Mouse (Mus musculus) Muller cell, postnatal 12 days (primary cell): ENCODE measurements around the gene Kcnj9.
A peak's percentile ranks its signal among the peaks of the same experiment; 100 is the strongest.

Source experiments
- DNase-seq: peaks from one replicate; pipeline ENCODE4 v3.0.0-alpha.2; 2015; ENCODE audit errors: inconsistent ontology term

Gene Kcnj9

DNA sequence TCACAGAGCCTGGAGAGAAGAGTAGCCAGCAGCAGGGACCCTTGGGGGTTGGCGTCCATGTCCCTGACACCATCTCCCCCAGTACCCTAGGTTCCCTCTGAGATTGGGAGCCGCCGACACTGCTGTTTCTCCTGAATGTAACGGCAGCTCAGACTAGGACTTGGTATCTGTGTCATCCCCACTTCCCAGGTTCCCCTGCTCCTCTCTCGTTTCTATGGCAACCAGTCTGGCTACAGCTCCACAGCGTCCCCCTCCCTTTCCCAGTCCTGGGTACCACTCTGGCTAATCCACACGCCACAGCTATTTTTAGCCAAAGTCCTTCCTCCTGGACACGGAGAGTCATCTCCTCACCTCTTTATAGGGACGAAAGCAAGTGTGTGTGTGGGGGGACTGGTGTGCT is at the start of gene Kcnj9:
TSS of gene Kcnj9 (minus strand) at position 188 of the 400 bp plus-strand sequence.
- DNase-seq = no peak

DNA sequence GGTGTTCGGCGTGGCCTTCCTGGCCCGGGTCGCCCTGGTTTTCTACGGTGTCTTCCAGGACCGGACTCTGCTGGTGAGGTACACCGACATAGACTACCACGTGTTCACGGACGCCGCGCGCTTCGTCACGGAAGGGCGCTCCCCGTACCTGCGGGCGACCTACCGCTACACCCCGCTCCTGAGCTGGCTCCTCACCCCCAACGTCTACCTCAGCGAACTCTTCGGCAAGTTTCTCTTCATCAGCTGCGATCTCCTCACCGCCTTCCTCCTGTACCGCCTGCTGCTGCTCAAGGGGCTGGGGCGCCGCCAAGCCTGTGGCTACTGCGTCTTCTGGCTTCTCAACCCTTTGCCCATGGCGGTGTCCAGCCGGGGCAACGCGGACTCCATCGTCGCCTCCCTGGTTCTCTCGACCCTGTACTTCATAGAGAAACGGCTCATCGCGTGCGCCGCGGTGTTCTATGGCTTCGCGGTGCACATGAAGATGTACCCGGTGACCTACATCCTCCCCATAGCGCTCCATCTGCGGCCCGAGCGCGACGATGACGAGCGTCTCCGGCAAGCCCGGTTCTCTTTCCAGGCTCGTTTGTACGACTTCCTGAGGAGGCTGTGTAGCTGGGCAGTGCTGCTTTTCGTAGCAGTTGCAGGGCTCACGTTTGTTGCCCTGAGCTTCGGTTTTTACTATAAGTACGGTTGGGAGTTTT is 47.8 kb upstream of the Kcnj9 start:
- DNase-seq = peak; percentile 35

DNA sequence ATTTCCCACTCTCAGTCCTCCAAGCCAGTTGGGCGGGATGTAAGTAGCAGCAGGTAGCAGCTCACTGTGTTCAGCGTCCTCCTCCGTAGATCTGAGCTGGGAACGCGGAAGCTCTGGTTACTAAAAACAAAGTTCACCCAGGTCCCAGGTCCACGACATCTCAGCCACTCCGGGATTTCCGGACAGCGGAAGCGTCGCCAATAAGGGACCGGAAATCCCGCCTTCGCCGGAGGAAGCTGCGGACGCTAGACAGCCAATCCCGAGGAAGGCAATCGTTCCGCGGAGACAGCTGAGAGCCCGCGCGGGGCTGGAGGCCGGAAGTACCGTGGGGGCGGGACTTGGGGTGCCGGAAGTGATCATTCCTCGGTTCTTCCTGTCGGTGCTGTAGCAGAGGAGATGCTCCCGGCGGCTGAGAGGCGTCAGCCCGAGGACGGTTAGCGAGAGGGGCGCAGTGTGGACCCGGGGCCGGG is 47.1 kb upstream of the Kcnj9 start, which contains the start of gene Pigm:
TSS of gene Pigm (plus strand) at position 349 of the 470 bp plus-strand sequence.
- peak; percentile 99 for DNase-seq

DNA sequence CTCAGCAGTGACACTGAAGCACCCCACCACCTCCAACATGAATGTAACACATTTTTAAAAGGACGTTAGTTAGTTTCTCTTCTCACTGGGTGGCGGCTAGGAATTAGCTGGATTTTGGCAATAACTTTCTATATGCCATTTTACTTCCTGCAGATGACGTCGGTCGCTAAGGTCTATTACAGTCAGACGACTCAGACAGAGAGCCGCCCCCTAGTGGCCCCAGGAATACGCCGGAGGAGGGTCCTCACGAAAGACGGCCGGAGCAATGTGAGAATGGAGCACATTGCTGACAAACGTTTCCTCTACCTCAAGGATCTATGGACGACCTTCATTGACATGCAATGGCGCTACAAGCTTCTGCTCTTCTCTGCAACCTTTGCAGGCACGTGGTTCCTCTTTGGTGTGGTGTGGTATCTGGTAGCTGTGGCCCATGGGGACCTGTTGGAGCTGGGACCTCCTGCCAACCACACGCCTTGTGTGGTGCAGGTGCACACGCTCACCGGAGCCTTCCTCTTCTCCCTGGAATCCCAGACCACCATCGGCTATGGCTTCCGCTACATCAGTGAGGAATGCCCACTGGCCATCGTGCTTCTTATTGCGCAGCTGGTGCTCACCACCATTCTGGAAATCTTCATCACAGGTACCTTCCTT is 39.8 kb upstream of the Kcnj9 start:
- DNase-seq = peak; percentile 40

DNA sequence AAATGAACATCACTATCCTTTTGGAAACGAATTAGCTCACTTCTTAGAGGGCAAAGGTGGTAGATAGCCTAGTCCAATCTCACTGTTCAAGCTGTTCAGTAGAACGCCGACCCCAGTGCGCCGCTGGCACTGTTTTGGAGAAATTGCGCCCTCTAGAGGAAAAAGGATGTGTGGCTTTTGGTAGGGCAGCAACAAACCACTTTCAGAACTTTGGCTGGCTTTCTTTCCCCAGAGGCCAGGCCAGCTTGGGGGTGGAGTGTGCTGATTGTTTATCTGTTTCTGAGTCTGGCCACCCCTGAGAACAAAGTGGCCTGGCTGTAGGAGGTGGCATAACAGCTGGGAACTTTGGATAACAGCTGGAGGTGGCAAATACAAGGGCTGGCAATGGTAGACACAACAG is 35.6 kb upstream of the Kcnj9 start:
- peak; percentile 72 for DNase-seq

DNA sequence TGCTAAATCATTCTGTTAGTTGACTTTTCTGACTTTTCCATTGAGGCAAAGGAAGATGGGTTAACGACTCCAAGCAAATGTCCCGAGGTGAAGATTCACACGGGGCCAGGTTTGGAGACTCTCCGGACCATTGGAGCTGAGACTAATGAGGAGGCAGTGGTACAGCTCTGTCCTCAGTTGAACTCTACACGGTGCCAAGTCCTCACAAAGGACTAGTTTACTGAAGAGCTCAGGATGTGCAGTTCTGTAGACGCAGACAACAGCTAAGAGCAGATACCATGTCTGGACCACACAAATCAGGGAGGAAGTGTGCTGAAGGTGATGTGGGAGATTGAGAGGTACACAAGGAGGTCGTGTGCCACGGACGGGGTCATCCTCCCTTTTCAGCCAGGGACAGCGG is 29.2 kb upstream of the Kcnj9 start:
- DNase-seq = peak; percentile 60

DNA sequence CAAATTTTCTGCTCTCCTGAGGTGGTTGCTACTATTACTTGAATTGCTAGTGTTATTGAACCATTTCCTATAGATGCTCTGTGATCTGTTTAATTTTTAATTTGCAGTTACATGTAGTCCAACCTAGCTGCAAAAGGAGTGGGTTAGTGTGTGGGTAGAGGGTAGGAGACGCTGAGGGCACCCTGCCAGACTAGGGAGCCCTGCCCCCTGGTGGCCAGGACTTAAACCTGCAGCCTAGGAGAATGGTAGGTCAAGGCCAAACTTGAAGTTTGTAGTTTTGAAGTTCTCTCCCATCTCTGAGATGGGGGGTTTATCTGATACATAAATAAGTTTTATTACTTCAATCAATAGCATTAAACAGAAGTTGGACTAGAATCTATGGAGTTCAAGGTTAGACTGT is 28.4 kb upstream of the Kcnj9 start:
- peak; percentile 58 for DNase-seq

DNA sequence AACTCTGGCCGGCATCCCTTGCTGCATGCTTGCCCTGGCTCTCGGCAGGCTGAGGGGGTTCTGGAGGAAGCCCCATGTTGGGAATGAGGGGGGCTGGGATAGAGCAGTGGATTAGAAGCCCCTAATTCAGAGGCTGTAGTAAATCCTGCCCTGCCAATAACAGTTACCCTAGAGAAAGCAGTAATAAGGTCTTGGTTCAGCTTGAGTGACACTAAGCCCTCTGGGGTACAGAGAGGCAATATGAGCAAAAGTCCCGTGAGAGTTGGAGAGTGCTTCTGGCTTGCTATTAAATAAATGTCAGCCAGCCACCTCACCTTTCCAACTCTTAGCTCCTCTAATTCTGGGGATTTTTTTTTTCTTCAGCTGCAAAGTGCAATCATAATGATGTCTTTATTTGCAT is 26.2 kb upstream of the Kcnj9 start:
- DNase-seq = no peak

DNA sequence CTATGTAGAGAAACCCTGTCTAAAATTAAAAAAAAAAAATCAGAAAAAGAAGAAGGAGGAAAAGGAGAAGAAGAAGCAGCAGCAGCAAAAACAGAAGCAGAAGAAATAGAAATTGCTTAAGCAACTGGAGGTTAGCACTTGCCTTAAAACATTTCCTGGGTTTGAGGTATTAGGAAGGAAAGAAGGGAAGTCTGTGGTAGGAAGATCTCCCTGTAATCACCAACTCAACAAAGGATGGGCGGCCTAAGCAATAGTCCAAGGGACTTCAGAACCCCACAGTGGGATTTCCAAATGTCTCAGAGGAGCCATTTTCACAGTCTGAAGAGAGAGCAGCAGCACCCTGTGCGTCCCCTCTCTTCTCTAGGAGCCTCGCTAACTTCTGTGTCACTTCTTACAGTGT is 23.3 kb upstream of the Kcnj9 start:
- no peak for DNase-seq

DNA sequence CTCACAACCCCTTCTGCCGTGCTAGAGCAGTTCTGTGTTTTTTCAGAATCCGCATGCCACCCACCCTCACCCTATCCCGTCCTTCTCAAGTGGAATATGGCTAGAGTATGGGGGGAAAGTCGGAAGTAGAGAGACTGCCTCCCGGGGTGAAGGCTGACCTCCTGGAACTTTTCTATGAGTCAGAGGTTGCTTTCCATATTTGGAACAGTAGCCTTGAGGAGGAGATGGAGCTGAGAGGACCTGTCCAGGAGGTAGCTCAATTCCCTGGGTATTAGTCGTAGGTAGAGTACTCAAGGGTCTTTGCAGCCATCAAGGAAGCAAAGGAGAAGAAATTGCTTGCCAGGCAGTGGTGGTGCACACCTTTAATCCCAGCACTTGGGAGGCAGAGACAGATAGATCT is 22.9 kb upstream of the Kcnj9 start:
- no peak for DNase-seq

DNA sequence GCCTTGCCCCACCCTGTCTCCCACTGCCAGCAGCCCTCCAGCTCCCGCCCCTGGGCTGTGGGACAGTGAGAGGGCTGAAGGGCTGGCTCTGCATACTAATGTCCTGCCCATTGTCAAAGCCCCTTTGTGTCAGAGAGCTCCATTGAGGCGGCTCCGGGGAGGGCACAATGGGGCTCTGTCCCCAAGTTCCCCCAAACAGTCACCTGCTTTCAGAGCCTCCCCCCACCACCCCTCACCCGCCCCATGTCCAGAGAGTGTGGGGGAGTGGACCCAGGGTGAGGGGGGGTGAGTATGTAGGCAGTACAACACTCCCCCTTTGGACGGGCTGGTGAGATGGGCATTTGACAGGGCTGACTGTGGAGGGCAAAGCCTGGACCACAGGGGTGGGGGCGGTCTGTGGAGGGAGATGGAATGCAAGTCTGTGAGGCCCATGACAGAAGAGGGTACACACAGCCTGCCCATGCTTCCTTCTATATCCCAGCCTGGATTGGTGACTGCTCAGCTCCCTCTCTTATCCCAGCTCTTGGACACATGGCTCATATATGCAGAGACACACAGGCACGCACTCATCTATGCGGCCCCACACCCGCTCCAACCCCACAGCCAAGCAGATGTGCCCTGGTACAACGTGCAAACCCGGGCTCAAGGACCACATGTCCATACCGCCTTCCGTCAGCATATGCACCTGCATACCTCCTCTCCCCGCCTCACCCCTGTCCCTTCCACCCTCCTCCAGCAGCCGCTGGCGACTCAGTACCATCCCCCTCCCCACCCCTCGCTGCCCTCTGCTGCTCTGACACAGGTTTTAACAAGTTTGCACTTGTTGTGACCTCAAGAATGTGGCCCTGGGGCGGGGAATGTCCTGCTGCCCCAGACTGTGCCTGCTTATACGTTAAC is 21.0 kb upstream of the Kcnj9 start:
- peak; percentile 95 for DNase-seq

DNA sequence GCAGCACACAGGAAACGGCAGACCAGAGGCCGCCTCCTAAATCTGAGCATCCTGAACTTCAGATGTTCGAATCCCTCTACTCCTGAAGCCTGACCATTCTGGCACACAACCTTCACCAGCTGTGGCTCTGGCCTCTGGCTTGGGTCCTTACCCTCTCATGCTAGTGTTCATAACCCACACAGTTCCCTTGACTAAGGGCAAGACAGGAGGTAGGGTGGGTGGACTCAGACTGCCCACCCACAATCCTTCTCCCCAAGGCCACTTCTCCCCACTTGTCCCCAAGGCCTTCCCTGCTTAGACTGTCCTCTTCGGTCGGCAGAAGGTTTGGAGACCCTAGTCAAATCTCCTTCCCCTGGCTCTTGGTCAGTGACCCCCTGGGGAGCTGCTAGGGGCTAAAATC is 20.4 kb upstream of the Kcnj9 start:
- no peak for DNase-seq

DNA sequence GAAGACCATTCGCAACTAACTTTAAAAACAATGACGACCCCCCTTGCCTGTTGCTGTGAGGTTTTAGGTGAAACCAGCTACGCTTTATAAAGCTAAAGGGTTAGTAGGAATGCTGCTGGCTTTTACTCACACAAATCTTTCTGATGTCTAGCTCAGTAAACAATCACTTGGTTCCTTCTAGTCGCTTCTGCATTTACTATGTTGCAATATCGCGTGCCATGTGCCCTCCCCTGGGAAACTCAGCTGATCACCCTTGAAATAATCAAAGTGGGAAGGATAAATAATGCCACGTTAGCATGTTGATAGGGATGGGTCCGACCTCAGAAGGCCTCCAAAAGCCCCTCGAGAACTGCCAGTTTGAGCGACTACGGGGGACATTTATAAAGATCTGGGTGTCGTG is 18.3 kb upstream of the Kcnj9 start:
- DNase-seq = no peak

DNA sequence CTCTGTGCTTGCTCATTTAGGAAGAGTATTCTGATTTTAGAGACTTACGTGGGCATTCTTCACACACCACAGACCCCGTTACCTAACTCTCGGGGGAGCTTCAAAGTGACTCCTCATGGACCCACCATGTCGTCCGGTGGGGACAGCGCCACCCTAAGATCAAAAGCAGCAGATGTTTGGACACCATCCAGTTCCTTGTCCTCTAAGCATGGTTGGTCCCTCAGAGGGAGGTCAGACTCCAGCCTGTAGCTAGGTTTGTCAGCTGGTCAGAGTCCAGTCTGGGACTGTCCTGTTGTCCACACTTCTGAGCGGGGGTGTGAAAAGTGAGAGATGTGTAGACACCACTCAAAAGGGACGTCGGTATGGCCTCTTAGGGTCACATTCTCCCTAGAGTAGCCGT is 17.6 kb upstream of the Kcnj9 start:
- no peak for DNase-seq

DNA sequence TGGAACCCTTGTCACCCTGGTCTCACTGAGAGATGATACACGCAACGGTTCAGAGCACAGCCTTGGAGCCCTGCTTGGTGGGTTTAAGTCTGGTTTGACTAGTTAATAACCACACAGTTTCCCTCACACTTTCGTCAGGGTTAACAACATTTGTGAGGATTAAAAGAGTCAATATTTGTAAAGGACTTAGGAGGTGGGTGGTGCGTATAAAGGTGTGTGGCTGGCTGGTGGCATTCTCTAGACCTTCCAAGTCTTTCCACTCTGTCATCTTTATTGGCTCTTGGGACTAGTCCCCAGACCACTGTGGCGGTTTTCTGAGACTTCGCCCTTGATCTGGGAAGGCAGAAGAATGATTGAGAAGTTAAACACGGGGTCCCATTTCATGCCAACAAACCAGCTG is 15.7 kb upstream of the Kcnj9 start:
- no peak for DNase-seq

DNA sequence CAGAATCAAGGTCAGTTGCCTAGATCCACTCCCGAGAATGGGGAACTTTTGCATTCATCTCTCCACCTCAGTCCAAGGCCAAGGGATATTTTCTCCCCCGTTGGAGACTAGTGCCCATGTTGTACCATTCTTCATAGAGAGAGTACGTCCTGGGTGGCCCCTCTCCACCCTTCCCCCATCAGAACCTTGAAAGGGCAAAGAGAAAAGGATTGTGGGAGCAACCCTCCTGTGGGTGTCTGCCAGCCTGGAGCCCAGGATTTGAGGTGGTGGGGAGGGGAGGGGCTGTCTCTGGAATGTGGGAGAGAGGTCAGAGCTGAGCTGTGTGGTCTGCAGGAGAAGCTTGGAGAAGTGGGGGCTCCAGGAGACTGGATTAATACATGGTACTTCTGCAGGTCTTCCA is 14.8 kb upstream of the Kcnj9 start:
- no peak for DNase-seq

DNA sequence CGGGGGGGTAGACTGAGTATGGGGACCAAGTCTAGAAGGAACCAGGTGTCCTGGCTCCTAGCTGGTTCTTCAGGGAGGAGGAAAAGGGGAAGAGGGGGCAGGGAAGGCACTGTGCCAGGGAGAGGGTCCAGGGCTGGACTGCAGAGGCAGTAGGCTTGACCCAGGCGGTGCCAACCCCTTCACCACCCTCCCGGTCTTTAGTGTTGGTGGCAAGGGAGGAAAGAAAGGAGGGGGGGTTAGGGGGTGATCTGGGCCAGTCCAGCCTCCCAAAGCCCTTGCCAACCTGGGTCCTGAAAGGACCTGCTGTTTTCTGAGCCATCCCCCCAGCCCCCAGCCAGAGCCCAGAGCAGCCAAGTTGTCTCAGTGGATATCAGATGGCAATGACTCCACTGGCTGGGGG is 13.6 kb upstream of the Kcnj9 start:
- peak; percentile 55 for DNase-seq

DNA sequence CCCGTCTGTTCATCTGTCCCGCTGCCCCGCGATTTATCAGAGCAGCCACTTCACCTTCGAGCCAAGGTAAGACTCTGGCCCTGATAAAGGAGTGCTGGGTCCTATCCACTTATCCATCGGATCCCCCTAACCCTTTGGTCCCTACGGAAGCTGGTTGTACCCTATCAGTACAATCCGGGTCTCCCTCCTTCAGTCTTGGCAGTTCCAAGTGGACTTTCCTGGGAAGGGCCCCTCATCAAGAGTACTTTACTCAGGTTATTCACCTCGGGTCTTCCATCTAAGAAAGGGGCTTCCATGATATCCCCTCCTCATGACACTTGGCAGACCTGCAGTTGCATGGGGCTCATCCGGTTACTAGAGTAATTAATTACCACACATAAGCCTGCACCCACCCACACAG is 12.3 kb upstream of the Kcnj9 start:
- DNase-seq = no peak

DNA sequence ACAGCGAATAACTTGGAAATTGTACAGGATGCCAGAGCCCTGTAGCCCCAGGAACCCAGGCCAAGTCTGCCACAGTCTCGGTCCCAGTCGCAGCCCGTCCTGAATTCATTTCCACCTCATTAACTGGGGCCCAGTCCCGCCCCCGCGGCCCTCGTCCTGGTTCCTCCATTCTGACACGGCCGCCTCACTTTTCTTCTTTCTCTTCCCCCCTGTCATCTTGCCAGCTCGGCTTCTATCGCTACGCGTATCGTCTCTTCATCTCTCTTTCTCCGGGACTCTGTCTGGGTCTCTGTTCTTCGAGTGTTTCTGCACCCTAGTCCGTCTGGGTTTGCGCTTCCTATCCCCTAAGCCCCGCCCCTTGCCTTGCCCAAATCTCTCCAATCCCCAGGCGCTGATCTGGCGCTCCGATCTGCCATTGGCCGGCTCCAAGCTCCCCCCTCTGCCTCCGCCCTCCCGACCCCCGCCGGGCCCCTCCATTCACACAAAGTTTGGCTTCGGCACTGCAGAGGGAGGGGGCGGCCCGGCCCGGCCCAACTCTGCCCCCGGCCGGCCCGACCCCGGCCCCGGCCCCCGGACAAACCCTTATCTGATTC is 11.7 kb upstream of the Kcnj9 start, which contains the start of gene Kcnj10:
TSS of gene Kcnj10 (plus strand) at position 482 of the 593 bp plus-strand sequence.
- peak; percentile 92 for DNase-seq

DNA sequence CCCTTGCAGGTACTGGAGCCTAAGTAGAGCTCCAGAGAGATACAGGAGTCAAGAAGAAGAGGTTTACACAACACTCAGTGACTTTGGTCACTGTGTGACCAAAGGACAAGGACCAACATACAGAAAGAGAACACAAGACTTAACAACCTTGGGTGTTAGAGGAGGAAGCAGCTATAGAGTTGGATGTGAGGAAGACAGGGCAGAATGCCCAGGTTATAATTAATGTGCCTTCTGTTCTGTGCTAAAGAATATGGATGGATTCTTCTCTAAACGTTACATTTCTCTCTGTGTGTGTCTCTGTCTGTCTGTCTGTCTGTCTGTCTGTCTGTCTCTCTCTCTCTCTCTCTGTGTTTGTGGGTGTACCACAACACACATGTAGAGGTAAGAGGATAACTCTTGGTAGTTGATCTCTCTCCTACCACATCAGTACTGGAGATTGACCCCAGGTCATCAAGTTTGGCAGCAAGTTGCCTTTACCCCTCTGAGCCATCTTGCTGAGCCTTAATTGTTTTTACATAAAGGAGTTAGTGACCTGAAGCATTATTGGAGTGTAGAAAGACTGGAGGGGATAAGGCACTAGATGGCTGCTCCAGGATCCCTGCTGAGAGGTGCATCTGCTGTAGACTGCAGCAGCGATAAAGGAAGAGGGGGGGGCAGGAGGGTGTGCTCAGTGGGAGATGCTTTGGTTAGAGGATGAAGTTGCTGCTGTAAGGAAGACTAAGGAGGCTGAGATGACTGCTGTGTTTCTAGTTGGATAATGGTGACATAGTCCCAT is 8.5 kb upstream of the Kcnj9 start:
- DNase-seq = no peak

DNA sequence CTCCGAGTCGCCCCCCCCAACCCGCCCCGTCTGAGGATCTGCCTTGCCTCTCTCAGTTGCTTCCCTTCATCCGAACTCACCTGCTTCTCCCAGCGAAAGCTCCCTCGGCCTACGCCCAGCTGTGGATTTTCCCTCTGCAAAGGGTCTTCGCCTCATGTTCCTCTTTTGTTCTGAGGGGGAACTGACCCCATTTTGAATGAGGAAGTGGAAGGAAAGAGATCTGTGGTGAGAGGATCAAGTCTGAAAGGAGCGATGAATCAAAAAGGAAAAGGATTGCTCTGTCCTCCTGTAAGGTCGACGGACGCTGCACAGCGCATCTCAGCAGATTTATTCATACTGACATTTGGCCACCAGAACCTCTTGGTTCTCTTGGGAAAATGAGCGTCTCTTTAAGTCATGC is 6.7 kb upstream of the Kcnj9 start:
- no peak for DNase-seq
